Mouse (Mus musculus): ENCODE measurements around the gene Plcxd1.
"Not testable (repeated sequence)": the region's sequence is repeated elsewhere in the genome, so short reads cannot be mapped to it uniquely, and the experiment has no call there.

Gene Plcxd1

DNA sequence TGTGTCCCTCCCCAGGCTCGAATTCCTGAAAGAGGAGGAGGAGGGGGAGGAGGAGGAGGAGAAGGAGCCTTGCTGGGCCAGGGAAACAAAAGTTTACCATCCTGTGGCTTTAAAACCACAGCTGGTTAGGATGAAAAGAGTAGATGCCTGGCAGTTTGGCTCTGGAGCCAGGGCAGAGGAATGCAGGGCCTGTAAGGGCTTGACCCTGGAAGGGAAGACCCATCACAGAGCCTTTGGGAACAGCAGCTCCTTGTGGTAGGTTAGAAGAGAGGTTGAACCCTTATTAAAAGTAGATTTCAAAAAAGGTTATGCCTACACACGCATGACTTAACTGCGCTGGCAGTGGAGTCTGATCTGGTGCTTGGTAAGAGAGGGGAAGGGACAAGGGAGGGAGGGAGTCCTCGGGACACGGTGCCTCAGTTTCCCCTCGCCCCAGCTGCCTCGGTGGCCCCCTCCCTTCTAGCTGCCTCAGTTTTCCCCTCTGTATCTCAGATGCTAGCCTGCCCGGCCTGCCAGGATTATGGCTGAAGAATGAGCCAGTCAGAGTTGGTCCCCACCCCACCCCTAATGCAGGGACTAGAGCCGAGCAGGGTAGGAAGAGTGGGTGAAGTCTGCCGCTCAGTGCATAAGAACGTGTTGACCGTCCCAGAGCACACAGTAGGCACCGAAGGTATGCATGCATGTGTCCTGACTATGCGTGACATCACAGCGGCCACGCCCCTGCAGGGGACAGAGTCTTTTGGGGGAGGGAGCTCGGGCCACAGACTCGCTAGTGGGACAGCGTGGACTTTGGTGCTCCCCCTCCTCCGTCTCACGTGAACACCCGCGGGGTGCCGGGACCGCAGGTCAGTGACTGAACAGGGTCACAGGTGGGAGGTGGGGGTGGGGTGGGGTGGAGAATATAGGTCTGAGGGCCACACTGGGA lies at the start of gene Plcxd1:
Plcxd1 (plus strand) TSS at position 314 of the 925 bp plus-strand sequence.
- peak; percentile 53 for DNase-seq

- DNase-seq: peak; percentile 90
Measured at GRCm38 (mm10) chr5:110057637-110058408, 41.9 kb upstream of the Plcxd1 start.

DNA sequence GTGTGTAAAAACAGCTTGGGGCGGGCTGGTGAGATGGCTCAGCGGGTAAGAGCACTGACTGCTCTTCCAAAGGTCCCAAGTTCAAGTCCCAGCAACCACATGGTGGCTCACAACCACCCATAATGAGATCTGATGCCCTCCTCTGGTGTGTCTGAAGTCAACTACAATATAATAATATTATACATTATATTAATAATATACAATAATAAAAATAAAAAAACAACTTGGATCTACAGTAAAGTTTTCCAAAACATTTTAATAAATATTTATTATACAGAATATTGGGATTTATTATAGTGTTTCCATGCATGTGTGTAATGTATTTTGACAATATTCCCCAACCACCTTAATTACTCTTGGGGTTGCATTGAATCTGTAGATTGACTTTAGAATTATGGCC lies 27.4 kb upstream of the Plcxd1 start, which contains the start of gene Gm17655:
Gm17655 (minus strand) TSS at position 101 of the 400 bp plus-strand sequence.
- DNase-seq: not testable (repeated sequence)

DNA sequence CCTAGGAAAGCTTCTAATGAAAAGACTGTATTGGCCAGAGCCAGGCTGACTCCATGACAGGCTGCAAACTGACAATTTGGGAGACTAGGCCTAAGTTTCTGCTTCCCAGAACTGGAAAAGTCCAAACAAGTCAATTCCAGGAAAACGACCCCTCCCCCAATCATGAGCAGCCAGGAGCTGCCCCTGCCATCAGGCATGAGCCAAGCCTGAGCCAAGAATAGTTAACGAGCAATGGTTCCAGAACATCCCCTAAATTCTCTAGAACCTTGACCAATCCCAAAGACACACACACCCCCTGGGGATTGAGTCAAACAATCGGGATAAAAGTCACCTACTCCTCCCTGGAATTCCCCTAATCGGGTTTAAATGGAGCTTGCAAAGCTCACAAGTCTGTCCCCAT lies 16.8 kb upstream of the Plcxd1 start:
- no peak for DNase-seq

DNA sequence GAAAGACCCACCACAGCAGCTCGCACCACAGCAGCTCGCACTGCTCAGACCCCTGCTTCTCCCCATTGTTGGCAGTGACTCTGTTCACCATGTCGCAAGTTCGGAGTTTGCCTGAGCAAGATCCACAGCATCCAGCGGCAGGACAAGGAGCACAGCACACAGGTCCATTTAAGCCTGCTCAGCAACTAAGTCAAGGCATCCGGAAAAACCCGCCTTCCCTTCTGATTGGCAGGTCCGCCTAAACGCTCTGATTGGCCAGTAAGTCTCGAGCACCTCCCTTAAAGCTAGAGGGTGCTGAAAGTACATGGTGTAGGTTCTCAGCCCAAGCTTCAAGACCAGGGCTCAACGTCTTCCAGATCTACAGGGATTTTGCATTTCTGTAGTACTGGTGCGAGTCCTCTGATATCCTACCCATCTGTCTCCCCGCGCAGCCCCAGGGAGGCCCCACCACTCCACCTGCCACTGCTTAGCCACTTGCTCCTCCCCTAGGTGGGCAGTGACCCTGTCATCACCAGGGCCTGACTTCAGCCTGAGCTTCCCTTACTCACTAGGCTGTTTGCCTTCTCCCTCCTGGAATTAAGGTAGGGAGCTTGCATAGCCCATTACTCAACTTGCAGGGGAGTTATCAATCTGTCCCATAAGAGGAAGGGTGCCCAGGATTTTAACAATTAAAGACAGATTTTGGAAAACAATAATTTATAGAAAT lies 13.5 kb upstream of the Plcxd1 start:
- DNase-seq: no peak

DNA sequence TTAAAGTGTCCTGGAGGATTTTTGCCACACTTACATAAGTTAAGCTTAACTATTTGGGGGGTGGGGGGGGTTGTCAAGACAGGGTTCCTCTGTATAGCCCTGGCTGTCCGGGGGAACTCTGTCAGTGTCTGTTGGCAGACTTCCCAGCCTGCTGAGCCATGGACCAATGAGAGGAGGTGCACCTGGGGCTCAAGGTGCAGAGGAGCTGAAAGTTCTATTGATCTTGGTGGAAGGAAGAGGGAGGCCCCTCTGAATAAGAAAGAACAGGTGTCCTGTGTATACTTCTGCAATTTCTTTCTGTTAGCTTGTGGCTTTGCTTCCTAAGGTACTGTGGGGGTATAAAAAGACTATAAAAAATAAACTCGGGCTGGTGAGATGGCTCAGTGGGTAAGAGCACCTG lies 8.2 kb upstream of the Plcxd1 start:
- no peak for DNase-seq

DNA sequence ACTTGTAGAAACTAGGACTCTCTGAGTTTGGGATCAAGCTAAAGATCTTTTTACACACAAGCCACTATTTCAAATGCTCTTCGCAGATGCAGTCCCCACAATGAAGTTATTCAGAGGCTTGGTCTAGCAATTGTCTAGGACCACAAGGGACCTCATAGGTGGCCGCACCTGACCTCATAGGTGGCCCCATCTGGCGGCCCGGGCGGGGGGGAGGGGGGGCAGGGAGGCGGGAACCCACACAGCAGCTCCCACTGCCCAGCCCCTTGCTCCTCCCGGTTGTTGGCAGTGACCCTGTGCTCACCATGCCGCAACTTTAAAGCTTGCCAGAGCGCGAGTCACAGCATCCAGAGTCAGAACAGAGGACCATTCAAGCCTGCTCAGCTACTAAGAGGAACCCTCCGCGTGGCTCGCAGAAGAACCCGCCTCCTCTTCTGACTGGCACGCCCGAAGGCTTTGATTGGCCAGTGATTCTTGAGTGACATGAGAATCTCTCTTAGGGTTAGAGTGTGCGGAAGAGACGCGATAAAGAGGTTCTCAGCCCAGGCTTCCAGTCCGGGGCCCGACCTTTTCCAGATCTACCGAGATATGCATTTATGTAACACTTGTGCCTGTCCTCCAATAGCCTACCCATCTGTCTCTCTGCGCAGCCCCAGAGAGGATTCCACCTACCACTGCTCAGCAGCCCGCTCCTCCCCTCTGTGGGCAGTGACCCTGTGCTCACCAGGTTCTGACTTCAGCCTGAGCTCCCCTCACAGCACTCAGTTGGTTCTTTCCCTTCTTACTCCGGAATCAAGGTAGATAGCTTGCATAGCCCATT lies 5.5 kb upstream of the Plcxd1 start, which contains the start of gene Gm35315:
Gm35315 (minus strand) TSS at position 391 of the 817 bp plus-strand sequence.
- DNase-seq: peak; percentile 91

- no peak for DNase-seq
Measured at GRCm38 (mm10) chr5:110094847-110095213, 4.9 kb upstream of the Plcxd1 start.

- no peak for DNase-seq
Measured at GRCm38 (mm10) chr5:110098991-110099477, 735 bp upstream of the Plcxd1 start.

DNA sequence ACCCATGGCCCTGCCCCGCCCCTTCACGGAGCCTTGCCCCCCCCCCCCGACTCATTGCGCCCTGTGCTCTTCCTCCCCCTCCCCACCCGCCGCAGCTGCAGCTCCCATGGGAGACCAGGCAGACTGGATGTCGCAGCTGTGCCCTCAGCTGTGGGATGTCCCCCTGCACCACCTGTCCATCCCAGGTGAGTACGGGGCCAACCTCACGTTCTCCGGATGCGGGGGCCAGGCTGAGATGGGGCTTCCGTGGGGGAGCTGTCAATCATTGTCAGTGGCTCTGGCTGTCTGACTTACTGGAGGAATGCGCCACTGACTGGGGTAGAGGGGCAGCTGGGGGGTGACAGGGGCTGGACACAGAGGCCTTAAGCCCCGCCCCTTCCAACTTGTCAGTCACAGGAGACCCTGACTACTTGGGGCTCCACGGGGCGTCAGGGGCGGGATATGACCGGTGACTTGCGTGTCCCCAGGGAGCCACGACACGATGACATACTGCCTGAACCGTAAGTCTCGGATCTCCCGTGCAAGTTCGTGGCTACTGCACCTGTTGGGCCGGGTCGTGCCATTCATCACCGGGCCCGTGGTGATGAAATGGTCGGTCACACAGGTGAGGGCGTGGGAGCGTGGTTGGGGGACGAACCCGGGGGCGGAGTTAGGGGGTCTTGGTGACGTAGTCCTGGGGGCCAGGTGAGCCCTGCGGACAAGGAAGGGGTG lies 1.3 kb downstream of the Plcxd1 start:
- DNase-seq: peak; percentile 41

DNA sequence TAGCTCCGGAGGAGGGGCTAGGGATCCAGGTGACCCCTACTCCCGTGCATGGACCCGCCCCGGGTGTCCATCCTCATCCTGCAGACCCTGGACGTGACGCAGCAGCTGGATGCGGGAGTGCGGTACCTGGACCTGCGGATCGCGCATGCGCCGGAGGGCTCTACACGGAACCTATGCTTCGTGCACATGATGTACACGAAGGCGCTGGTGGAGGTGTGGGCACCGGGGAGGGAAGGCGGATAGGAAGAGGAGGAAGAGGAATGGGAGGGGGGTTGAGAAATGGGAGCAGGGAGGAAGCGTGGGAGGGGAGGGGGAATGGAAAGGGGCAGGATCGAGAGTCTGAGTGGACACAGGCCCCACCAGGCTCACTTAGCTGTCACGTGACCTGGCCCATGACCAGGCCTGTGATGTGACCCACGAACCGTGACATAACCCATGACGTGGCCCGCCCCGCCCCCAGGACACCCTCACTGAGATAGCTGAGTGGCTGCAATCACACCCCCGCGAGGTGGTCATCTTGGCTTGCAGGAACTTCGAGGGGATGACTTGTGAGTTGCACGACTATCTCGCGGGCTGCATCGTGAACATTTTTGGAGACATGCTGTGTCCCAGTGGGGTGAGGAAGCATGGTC lies 2.1 kb downstream of the Plcxd1 start:
- DNase-seq: peak; percentile 61

- DNase-seq: no peak
Measured at GRCm38 (mm10) chr5:110102429-110102828, 2.7 kb downstream of the Plcxd1 start.

GRCm38 (mm10) chr5:110102853-110103625 lies 3.3 kb downstream of the Plcxd1 start:
- no peak for DNase-seq

- no peak for DNase-seq
Measured at GRCm38 (mm10) chr5:110103901-110104615, 4.3 kb downstream of the Plcxd1 start.

GRCm38 (mm10) chr5:110104616-110105380 lies 5.0 kb downstream of the Plcxd1 start:
- no peak for DNase-seq

DNA sequence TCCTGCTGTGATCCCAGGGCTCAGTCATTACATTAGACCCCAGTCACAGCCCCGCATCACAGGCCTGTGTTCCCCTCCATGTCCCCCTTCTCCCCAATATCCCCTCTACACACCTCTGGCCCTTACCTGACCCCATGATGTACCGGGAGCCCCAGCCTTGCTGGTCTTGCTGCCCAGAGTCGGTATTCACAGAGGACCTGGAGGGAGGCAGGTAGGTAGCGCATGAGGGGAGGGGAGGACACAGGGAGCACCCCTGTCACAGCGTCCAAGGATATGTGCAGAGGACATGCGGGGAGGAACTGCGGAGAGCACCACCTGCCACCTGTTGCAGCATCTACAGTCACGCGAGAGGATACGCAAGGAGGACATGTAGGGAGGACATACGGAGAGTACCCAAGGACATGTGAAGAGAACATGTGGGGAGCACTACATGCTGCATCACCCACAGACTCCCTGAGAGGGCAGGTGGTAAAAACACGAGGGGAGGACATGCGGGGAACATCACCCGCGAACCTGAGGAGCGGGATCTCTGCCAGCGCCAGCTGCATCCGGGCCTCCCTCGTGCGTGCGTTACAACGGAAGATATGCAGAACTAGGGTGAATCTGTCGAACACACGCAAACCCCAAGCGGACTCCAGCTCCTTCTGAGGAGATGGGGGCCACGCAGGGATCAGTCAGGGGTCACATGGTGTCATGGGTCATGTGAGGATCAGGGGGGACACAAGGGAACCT lies 6.5 kb downstream of the Plcxd1 start:
- no peak for DNase-seq

DNA sequence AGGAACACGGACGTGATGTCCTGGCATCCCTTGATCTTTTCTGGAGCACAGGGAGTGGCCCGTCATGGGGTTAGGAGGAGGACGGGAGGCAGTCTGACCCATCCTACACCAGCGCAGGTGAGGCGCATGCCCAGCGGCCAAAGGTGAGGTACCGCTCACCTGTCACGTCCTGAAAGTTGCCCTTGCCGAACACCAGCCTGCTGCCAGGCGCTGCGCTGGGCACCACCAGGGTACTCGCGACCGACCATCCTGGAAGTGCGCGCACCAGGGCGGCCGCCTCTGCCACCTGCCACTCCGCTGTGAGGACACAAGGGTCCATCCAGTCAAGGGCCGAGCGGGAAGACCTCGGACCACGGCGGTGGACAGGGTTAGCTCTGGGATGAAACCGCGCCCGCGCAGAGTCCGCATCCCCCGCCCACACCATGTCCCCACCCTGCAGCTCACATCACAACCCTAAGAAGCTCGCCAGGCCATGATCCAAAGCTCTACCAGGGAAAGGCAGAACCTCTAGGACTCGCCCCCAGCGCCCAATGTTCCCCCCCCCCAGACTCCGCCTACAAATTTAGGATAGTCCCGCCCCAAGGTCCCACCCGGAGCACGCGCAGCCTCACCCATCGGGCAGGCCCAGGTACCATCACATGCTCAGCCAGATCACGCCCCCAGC lies 7.3 kb downstream of the Plcxd1 start:
- DNase-seq: peak; percentile 8
